Mouse (Mus musculus) small intestine, adult 2 months (tissue): ENCODE data around the gene AU018091. TPM values are rescaled to one million over a fixed set of nuclear protein-coding genes. Genes with fewer than 3 reads are reported as not detected.
A peak's percentile ranks its signal among the peaks of the same experiment; 100 is the strongest.
"Not testable (repeated sequence)": the region's sequence is repeated elsewhere in the genome, so short reads cannot be mapped to it uniquely, and the experiment has no call there.

Source experiments
- H3K27ac ChIP-seq: fragments of 200-500 bp; 2 replicates; pipeline ENCODE4 v1.5.1; 2012; ENCODE audit warnings: low read depth, low read length, control low read depth, inconsistent platforms; ENCODE audit not compliant: insufficient read depth
- H3K27me3 ChIP-seq: fragments of 200-500 bp; 2 replicates; pipeline ENCODE4 v1.6.1; 2012; ENCODE audit warnings: mild to moderate bottlenecking, moderate library complexity, low read length, inconsistent platforms; ENCODE audit not compliant: control insufficient read depth, insufficient read depth
- H3K36me3 ChIP-seq: fragments of 200-500 bp; 2 replicates; pipeline ENCODE4 v1.6.1; 2012; ENCODE audit warnings: mild to moderate bottlenecking, low read length, control low read depth, inconsistent platforms; ENCODE audit not compliant: control insufficient read depth, insufficient read depth
- H3K4me1 ChIP-seq: fragments of 200-500 bp; 2 replicates; pipeline ENCODE4 v1.6.1; 2012; ENCODE audit warnings: low read length, inconsistent platforms, mixed read lengths; ENCODE audit not compliant: control insufficient read depth, insufficient read depth, insufficient read length
- H3K4me3 ChIP-seq: fragments of 200-500 bp; 2 replicates; pipeline ENCODE4 v1.5.1; 2012; ENCODE audit warnings: low read depth, mild to moderate bottlenecking, control low read depth, inconsistent platforms, low read length, moderate library complexity
- CTCF ChIP-seq: fragments of 200-500 bp; IDR thresholded peaks from 2 replicates; pipeline ENCODE4 v1.5.1; 2012; ENCODE audit warnings: low read depth, mild to moderate bottlenecking, control low read depth, inconsistent platforms, low read length, moderate library complexity, mixed read lengths; ENCODE audit not compliant: insufficient replicate concordance, insufficient read length; ENCODE audit errors: extremely low read depth
- POLR2A ChIP-seq: fragments of 200-500 bp; IDR thresholded peaks from 2 replicates; pipeline ENCODE4 v1.6.1; 2012; ENCODE audit warnings: low read depth, mild to moderate bottlenecking, control low read depth, inconsistent platforms, low read length, moderate library complexity
- WGBS: fragments of 180-500 bp; shearing (Covaris S2); methylation state at CpG from one replicate; pipeline ENCODE4 v1.1.7; 2018; 5-methylcytosine and 5-hydroxymethylcytosine counted together
- polyA plus RNA-seq: library from polyadenylated mRNA; depleted of rRNA; stranded (reverse); fragments of >200 nt; gene quantifications from 2 replicates; pipeline ENCODE4 v1.2.3, GENCODE M21; 2012; rRNA removed

The AU018091 gene
- polyA plus RNA-seq, 1 experiment, result not detected

GRCm38 (mm10) chr7:3130342-3130741 is 38.7 kb downstream of the AU018091 start:
- Histone ChIP-seq H3K27ac (no peak overlapping the region), H3K36me3 (no peaks in the 10 kb centered on the region), H3K4me3 (no peak overlapping the region), H3K27me3 (no peaks in the 10 kb centered on the region), H3K4me1 (no peaks in the 10 kb centered on the region; the same call in 1 of the 2 replicates)
- 24% methylated on average over 1 of the region's 1 CpGs for WGBS
- TF ChIP-seq POLR2A (no peak), CTCF (no peak)

- not testable (repeated sequence) for H3K27ac ChIP-seq, H3K4me1 ChIP-seq, H3K36me3 ChIP-seq, H3K27me3 ChIP-seq, H3K4me3 ChIP-seq
Measured at GRCm38 (mm10) chr7:3128564-3128963, 40.4 kb downstream of the AU018091 start.

- H3K4me3 ChIP-seq, H3K27me3 ChIP-seq, H3K4me1 ChIP-seq, H3K36me3 ChIP-seq, H3K27ac ChIP-seq: not testable (repeated sequence)
- no CpG with 5 or more reads among the region's 6 CpGs for WGBS
Measured at GRCm38 (mm10) chr7:3111193-3111592, 57.8 kb downstream of the AU018091 start.

GRCm38 (mm10) chr7:3106516-3107077 is 62.4 kb downstream of the AU018091 start:
- H3K36me3 ChIP-seq, H3K27ac ChIP-seq, H3K27me3 ChIP-seq, H3K4me3 ChIP-seq, H3K4me1 ChIP-seq: not testable (repeated sequence)
- TF ChIP-seq CTCF, result peak; percentile 45; the same call in 1 of the 2 replicates
- 76% methylated on average over 13 of the region's 13 CpGs for WGBS

Other genes with a start within 250 kb of the AU018091 start
- gene Nlrp12, start 80.5 kb upstream of the AU018091 start, polyA plus RNA-seq, result 0.05 and 0.06 TPM in 2 replicates
- 132 and 142 TPM in 2 replicates for gene Myadm, start 119.9 kb upstream of the AU018091 start, polyA plus RNA-seq
- gene Prkcg, start 120.0 kb upstream of the AU018091 start, polyA plus RNA-seq, result 0.60 and 1.0 TPM in 2 replicates
- gene Cacng7, start 163.8 kb upstream of the AU018091 start, polyA plus RNA-seq, result 7.5 and 8.8 TPM in 2 replicates
- 0.60 and 0.77 TPM in 2 replicates for gene Cacng8, start 221.5 kb upstream of the AU018091 start, polyA plus RNA-seq